Comparison of ENCODE assay signal across 8 mouse cellular contexts in the genomic region with DNA sequence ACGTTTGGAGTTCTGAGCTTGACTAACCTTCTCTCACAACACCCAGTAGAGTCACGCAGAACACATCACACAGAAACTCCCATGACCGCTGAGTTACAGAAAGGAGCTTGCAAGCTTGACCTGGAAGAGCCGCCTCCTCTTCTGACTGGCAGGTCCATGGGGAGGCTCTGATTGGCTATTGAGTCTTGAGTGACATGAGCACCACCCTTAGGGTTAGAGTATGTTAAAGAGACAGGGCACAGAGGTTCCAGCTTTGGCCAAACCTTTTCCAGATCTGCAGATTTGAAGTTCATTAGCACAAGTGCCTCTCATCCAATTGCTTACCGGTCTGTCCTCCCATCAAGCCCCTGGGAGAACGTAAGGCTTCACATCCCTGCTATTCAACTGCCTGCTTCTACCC. TPM values are rescaled to one million over a fixed set of nuclear protein-coding genes. Genes with fewer than 3 reads are reported as not detected.
DNase-seq lines count a peak whose midpoint lies in the region; ATAC-seq and TF ChIP-seq lines count a peak whose summit lies in the region.
"Not testable (repeated sequence)": the region's sequence is repeated elsewhere in the genome, so short reads cannot be mapped to it uniquely, and the experiment has no call there.

Gene Gm14410, minus strand, starts transcription at position 81 of the 400 bp plus-strand sequence.

- not testable (repeated sequence) for TF ChIP-seq CTCF in CH12.LX (conservative IDR thresholded peaks at IDR 0.05 in 1 of 2, IDR thresholded peaks at IDR 0.05 in 1 of 2; ENCODE audit: low read depth in 2 of 2, low read length in 2 of 2); spleen, adult 2 months (IDR thresholded peaks at IDR 0.05; ENCODE audit: extremely low read depth, insufficient read depth, insufficient read length, insufficient replicate concordance)

- H3K79me2 ChIP-seq in CH12.LX (replicated peaks; ENCODE audit: control insufficient read depth, extremely low read depth, insufficient read depth, poor library complexity, severe bottlenecking) = not testable (repeated sequence)

- peak within 1 kb of the TSS; percentile 17; the same call in 1 of the 2 replicates for H3K9ac ChIP-seq in CH12.LX (ENCODE audit: insufficient read depth, low read depth)
- not testable (repeated sequence) for H3K9ac ChIP-seq in limb, embryonic 15.5 days
- peak within 1 kb of the TSS; percentile 52; the same call in 1 of the 2 replicates for H3K9ac ChIP-seq in midbrain, embryonic 13.5 days (replicated peaks)

- WGBS in limb, embryonic 15.5 days = 0% methylated on average over 6 of the region's 6 CpGs
- WGBS in midbrain, embryonic 13.5 days = under 1% methylated on average over 6 of the region's 6 CpGs
- WGBS in spleen, adult 2 months = 0% methylated on average over 6 of the region's 6 CpGs

- peak within 1 kb of the TSS in 2 of 3 experiments; percentile 49 to 63 for H3K4me3 ChIP-seq in CH12.LX (replicated peaks in 1 of 3; ENCODE audit: low read depth in 2 of 3, low read length in 2 of 3, poor library complexity in 1 of 3)
- peak within 1 kb of the TSS; percentile 40 for H3K4me3 ChIP-seq in limb, embryonic 15.5 days
- peak within 1 kb of the TSS; percentile 43 for H3K4me3 ChIP-seq in midbrain, embryonic 13.5 days (replicated peaks)
- peak within 1 kb of the TSS; percentile 55 for H3K4me3 ChIP-seq in spleen, adult 2 months (ENCODE audit: extremely low read depth, insufficient read depth, insufficient read length)

- not testable (repeated sequence) for H3K4me1 ChIP-seq in CH12.LX (ENCODE audit: control insufficient read depth in 1 of 2, insufficient read depth in 2 of 2); limb, embryonic 15.5 days; midbrain, embryonic 13.5 days (replicated peaks); spleen, adult 2 months (ENCODE audit: control insufficient read depth, insufficient read depth, insufficient read length)

- not testable (repeated sequence) for ATAC-seq in limb, embryonic 15.5 days (ENCODE audit: insufficient number of reproducible peaks, low FRiP score, low TSS enrichment, low read depth); midbrain, embryonic 13.5 days

- not testable (repeated sequence) for TF ChIP-seq EP300 in CH12.LX (IDR thresholded peaks at IDR 0.05; ENCODE audit: low read length)

- dilution Hi-C loops in CH12.LX (cut with MboI; ENCODE audit: extremely low pct_ligation_motif_present, extremely low pct_unique_long_range_greater_than_20kb, low sequenced_read_pairs) = not testable (repeated sequence)

- not testable (repeated sequence) for TF ChIP-seq RAD21 in CH12.LX (IDR thresholded peaks at IDR 0.05; ENCODE audit: low read depth, low read length)

- not testable (repeated sequence) for TF ChIP-seq POLR2A in CH12.LX (IDR thresholded peaks at IDR 0.05; ENCODE audit: low read depth, low read length); spleen, adult 2 months (IDR thresholded peaks at IDR 0.05; ENCODE audit: low read depth, low read length)

- H3K27ac ChIP-seq in CH12.LX (ENCODE audit: insufficient read depth, low read depth); limb, embryonic 15.5 days; midbrain, embryonic 13.5 days; spleen, adult 2 months (ENCODE audit: insufficient read depth, low read length): not testable (repeated sequence)

- not testable (repeated sequence) for DNase-seq in CH12.LX (ENCODE audit: extremely low read depth)
- peak; percentile 91 for DNase-seq in cerebellum, adult 9-11 months
- DNase-seq in gastrocnemius, adult 18-20 months (ENCODE audit: low spot score) = peak; percentile 89
- DNase-seq in heart, postnatal 4 days = peak; percentile 84
- peak; percentile 86 to 93 for DNase-seq in kidney, postnatal 36 days
- peak in 1 of 2 experiments; percentile 53 for DNase-seq in spleen, adult 2 months (ENCODE audit: low read depth in 1 of 2, low spot score in 2 of 2)

- H3K27me3 ChIP-seq in CH12.LX (replicated peaks); limb, embryonic 15.5 days; midbrain, embryonic 13.5 days; spleen, adult 2 months (ENCODE audit: control insufficient read depth, insufficient read depth, low read length): not testable (repeated sequence)

- in situ Hi-C loops in CH12.LX (cut with MboI; ENCODE audit: low pct_ligation_motif_present, low pct_unique_long_range_greater_than_20kb, low sequenced_read_pairs) = not testable (repeated sequence)

- not testable (repeated sequence) for H3K9me3 ChIP-seq in CH12.LX (replicated peaks; ENCODE audit: low read length); limb, embryonic 15.5 days; midbrain, embryonic 13.5 days

- not testable (repeated sequence) for H3K4me2 ChIP-seq in CH12.LX (ENCODE audit: insufficient read depth, low read depth, poor library complexity, severe bottlenecking)
- peak within 1 kb of the TSS; percentile 32; the same call in 1 of the 2 replicates for H3K4me2 ChIP-seq in limb, embryonic 15.5 days
- peak within 1 kb of the TSS; percentile 43 for H3K4me2 ChIP-seq in midbrain, embryonic 13.5 days (replicated peaks)

- not testable (repeated sequence) for H3K36me3 ChIP-seq in CH12.LX (replicated peaks in 1 of 2; ENCODE audit: control insufficient read depth in 1 of 2, insufficient read depth in 1 of 2, low read length in 1 of 2); limb, embryonic 15.5 days; midbrain, embryonic 13.5 days; spleen, adult 2 months (ENCODE audit: control insufficient read depth, insufficient read depth, low read length)

TF ChIP-seq in CH12.LX, 34 proteins besides CTCF, POLR2A, EP300 and RAD21:
- 0 out of 2 replicates have a peak, but pooled peaks have one; percentile 16 for TF ChIP-seq CHD2 (IDR thresholded peaks at IDR 0.05; ENCODE audit: low read length)

RNA-seq across cellular contexts. Expression of gene Gm14410, which starts in this region (rescaled TPM):
- total RNA-seq in CH12.LX (2012; rRNA removed) (12.1 and 15.0 TPM in 2 replicates), CH12.LX (2014; rRNA removed) (27.9 and 35.2 TPM in 2 replicates)
- polyA plus RNA-seq in CH12.LX (2012; ENCODE audit: insufficient read length, low read depth) = 11.1 TPM in 2 replicates
- 10 to 100 TPM; 10.5 to 12.8 TPM for total RNA-seq in gastrocnemius, adult 18-20 months (2021)
- 10 to 100 TPM; 14.9 to 16.0 TPM for total RNA-seq in heart, postnatal 4 days (2021)
- polyA plus RNA-seq in limb, embryonic 15.5 days (2015; fragmentation: Nextera tagmentation; extraction: Ambion mirVana) = 24.4 and 25.4 TPM in 2 replicates
- polyA plus RNA-seq in midbrain, embryonic 13.5 days (2015; fragmentation: Nextera tagmentation; extraction: Ambion mirVana) = 31.5 and 41.4 TPM in 2 replicates
- polyA plus RNA-seq in spleen, adult 2 months (2012; rRNA removed) = 0.87 and 1.1 TPM in 2 replicates
